Mouse (Mus musculus) limb, embryonic 14.5 days (tissue): ENCODE measurements around the gene Dbn1. TPM values are rescaled to one million over a fixed set of nuclear protein-coding genes. Genes with fewer than 3 reads are reported as not detected.

Experiments
- ATAC-seq: fragments of 200-750 bp; cut with Nextera tagmentation; 2 replicates; pipeline ENCODE4 v1.8.0; 2017; ENCODE audit warnings: low read depth, moderate number of reproducible peaks, moderate TSS enrichment; ENCODE audit not compliant: low FRiP score
- DNase-seq: peaks from one replicate; pipeline ENCODE4 v3.0.0-alpha.2; 2015; ENCODE audit warnings: low spot score
- H3K27ac ChIP-seq: fragments of 300-500 bp; sonication (generic); replicated peaks from 2 replicates; pipeline ENCODE4 v1.5.1; 2014; ENCODE audit warnings: low read depth, mild to moderate bottlenecking, low read length, moderate library complexity, mixed read lengths
- H3K27me3 ChIP-seq: fragments of 300-500 bp; sonication (generic); 2 replicates; pipeline ENCODE4 v1.6.1; 2014; ENCODE audit warnings: low read length, mixed read lengths; ENCODE audit not compliant: control insufficient read depth, insufficient read depth
- H3K36me3 ChIP-seq: fragments of 300-500 bp; sonication (generic); 2 replicates; pipeline ENCODE4 v1.6.1; 2014; ENCODE audit warnings: mild to moderate bottlenecking, low read length, moderate library complexity, mixed read lengths; ENCODE audit not compliant: control insufficient read depth, insufficient read depth
- H3K4me1 ChIP-seq: fragments of 300-500 bp; sonication (generic); 2 replicates; pipeline ENCODE4 v1.6.1; 2014; ENCODE audit warnings: antibody characterized with exemption, low read length, mixed read lengths; ENCODE audit not compliant: control insufficient read depth, insufficient read depth
- H3K4me2 ChIP-seq: fragments of 300-500 bp; sonication (generic); replicated peaks from 2 replicates; pipeline ENCODE4 v1.6.1; 2014; ENCODE audit warnings: low read depth, mild to moderate bottlenecking, low read length, moderate library complexity; ENCODE audit not compliant: severe bottlenecking
- H3K4me3 ChIP-seq: fragments of 300-500 bp; sonication (generic); replicated peaks from 2 replicates; pipeline ENCODE4 v1.5.1; 2014; ENCODE audit warnings: low read length
- H3K9ac ChIP-seq: fragments of 300-500 bp; sonication (generic); 2 replicates; pipeline ENCODE4 v1.6.1; 2014; ENCODE audit warnings: mild to moderate bottlenecking, low read depth, low read length, moderate library complexity; ENCODE audit not compliant: severe bottlenecking
- H3K9me3 ChIP-seq: fragments of 300-500 bp; sonication (generic); 2 replicates; pipeline ENCODE4 v1.6.1; 2016; ENCODE audit warnings: low read length; ENCODE audit not compliant: control insufficient read depth
- POLR2A ChIP-seq: fragments of 200-500 bp; IDR thresholded peaks from 2 replicates; pipeline ENCODE4 v1.8.0; 2012; ENCODE audit warnings: inconsistent platforms, mild to moderate bottlenecking, moderate library complexity, borderline replicate concordance; ENCODE audit not compliant: insufficient read depth, insufficient read length; ENCODE audit errors: extremely low read depth
- WGBS: fragments of 180-500 bp; shearing (Covaris S2); extraction: QIAGEN DNeasy Blood & Tissue Kit; methylation state at CpG from one replicate; pipeline ENCODE4 v1.1.7; 2014; 5-methylcytosine and 5-hydroxymethylcytosine counted together
- polyA plus RNA-seq, 2 experiments: library from polyadenylated mRNA; depleted of rRNA in 1 of 2; stranded (reverse) in 1 of 2; unstranded in 1 of 2; fragments of >200 nt; fragmentation: Nextera tagmentation in 1 of 2; extraction: Ambion mirVana in 1 of 2; gene quantifications; 2 replicates each; pipeline versions ENCODE4 v1.2.1 to v1.2.3; 2012 to 2014

Gene Dbn1
- polyA plus RNA-seq, 2 experiments, result 153 to 266 TPM

DNA sequence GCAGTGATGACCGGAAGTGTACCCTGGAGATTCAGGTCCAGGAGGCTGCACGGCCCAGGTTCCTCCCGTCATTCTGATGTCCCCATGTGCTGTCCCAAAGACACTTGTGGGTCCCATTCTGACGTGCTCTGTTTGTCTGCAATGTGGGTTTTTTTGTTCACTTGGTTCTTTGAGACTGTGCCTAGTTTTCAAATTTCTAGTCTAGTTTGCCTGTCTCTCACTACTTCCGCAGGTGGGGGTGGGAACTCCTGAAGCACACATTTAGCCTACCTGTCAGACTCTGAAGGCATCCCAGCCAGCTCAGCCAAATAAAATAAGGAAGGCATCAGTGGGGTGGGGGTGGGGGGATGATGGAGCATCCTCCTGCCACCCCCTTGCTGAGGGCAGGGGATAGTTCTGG lies 39.8 kb downstream of the Dbn1 start:
- 92% methylated on average over 5 of the region's 5 CpGs for WGBS
- H3K9ac ChIP-seq, result no peak overlapping the region
- H3K4me3 ChIP-seq, result no peak overlapping the region
- ATAC-seq, result no peak
- H3K27me3 ChIP-seq, result no peaks in the 10 kb centered on the region
- TF ChIP-seq POLR2A, result no peak
- peaks cover 16% of the 10 kb centered on the region for H3K4me1 ChIP-seq
- no peak overlapping the region for H3K4me2 ChIP-seq
- no peak for DNase-seq
- no peaks in the 10 kb centered on the region for H3K9me3 ChIP-seq
- H3K36me3 ChIP-seq, result peaks cover 39% of the 10 kb centered on the region
- H3K27ac ChIP-seq, result no peak overlapping the region

GRCm38 (mm10) chr13:55447543-55447943 lies 40.4 kb downstream of the Dbn1 start:
- Histone ChIP-seq H3K4me3 (no peak overlapping the region), H3K4me2 (no peak overlapping the region), H3K9ac (no peak overlapping the region), H3K4me1 (peaks cover 16% of the 10 kb centered on the region), H3K27me3 (no peaks in the 10 kb centered on the region), H3K27ac (no peak overlapping the region), H3K9me3 (no peaks in the 10 kb centered on the region), H3K36me3 (peaks cover 33% of the 10 kb centered on the region)
- DNase-seq (no peak), ATAC-seq (no peak)
- 36% methylated on average over 3 of the region's 3 CpGs for WGBS
- TF ChIP-seq POLR2A, result no peak

GRCm38 (mm10) chr13:55446483-55447105 lies 41.3 kb downstream of the Dbn1 start:
- ATAC-seq (no peak), DNase-seq (no peak)
- Histone ChIP-seq H3K27me3 (no peaks in the 10 kb centered on the region), H3K9me3 (no peaks in the 10 kb centered on the region), H3K4me3 (peak overlapping the region; percentile 70), H3K36me3 (peaks cover 24% of the 10 kb centered on the region), H3K4me1 (peaks cover 16% of the 10 kb centered on the region), H3K4me2 (peak overlapping the region; percentile 57), H3K27ac (no peak overlapping the region), H3K9ac (peak overlapping the region; percentile 86; the same call in 1 of the 2 replicates)
- 89% methylated on average over 6 of the region's 6 CpGs for WGBS
- TF ChIP-seq POLR2A, result no peak

DNA sequence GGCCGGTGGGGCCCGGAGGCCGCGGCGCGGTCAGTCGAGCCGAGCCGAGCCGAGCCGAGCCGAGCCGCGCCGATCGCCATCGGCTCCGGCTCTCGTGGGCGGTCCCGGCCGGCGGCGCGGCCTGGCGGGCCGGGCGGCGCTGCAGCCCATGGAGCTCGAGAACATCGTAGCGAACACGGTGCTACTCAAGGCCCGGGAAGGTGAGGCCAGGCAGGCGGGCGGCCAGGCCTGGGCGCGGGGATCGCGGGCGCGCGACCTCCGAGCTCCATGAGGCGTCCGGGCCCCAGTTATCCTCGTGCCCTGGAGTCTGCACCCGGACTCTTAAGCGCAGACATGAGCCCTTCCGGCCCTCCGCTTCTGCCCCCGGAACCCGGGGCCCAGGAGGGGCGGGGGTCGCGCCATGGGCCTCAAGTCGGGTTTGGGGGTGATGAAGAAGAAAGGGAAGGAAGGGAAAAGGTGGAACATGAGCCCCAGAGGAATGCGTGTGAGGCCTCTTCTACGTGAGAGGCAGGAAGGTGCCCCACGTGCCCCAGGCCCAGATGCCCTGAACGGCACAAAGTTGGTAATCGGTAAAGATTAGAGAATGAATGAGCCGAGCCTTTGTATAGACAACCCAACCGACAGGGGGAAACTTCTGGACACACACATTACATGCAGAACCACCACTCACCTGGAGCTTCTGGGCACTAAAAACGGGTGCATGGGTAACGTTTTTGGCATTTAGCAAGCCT lies 42.4 kb downstream of the Dbn1 start:
- Histone ChIP-seq H3K4me3 (peak overlapping the region; percentile 70), H3K36me3 (peaks cover 13% of the 10 kb centered on the region), H3K9me3 (no peaks in the 10 kb centered on the region), H3K4me2 (peak overlapping the region; percentile 57), H3K9ac (peak overlapping the region; percentile 86), H3K4me1 (peaks cover 16% of the 10 kb centered on the region), H3K27ac (peak overlapping the region; percentile 83), H3K27me3 (no peaks in the 10 kb centered on the region)
- TF ChIP-seq POLR2A, result no peak
- ATAC-seq (peak; percentile 6), DNase-seq (no peak)
- under 1% methylated on average over 44 of the region's 66 CpGs for WGBS

DNA sequence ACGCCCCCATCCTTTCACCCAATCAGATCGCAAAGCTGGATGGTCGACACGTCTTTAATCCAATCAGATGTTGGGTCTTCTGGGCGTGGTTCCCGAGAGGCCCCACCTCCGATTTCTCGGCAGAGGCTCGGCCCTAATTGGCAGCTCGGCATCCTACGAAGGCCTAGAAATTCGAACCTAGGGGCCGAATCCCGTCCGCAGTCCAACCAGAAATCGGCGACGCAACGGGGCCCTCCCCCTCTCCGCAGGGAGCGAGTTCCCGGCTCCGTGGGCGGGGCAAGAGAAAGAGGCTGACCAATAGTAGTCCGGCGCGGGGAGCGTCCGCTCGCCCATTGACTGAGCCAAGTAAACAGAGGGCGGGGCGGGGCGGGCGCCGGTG lies 43.0 kb downstream of the Dbn1 start, which contains the start of gene Grk6:
Gene Grk6 (plus strand): TSS at position 136 of the 379 bp plus-strand sequence.
- under 1% methylated on average over 28 of the region's 35 CpGs for WGBS
- DNase-seq (peak; percentile 100), ATAC-seq (peak; percentile 96)
- H3K4me2 ChIP-seq, result peak within 1 kb of the TSS; percentile 70
- peaks cover 16% of the 10 kb centered on the region for H3K4me1 ChIP-seq
- peak within 1 kb of the TSS; percentile 70 for H3K4me3 ChIP-seq
- no peaks in the 10 kb centered on the region for H3K27me3 ChIP-seq
- peak within 1 kb of the TSS; percentile 88 for H3K27ac ChIP-seq
- peak within 1 kb of the TSS; percentile 86 for H3K9ac ChIP-seq
- H3K9me3 ChIP-seq, result no peaks in the 10 kb centered on the region
- peaks cover 7% of the 10 kb centered on the region for H3K36me3 ChIP-seq
- TF ChIP-seq POLR2A, result no peak
